Mouse (Mus musculus) limb, embryonic 13.5 days (tissue): ENCODE data around the gene Cntd1. TPM values are rescaled to one million over a fixed set of nuclear protein-coding genes. Genes with fewer than 3 reads are reported as not detected.
A peak's percentile ranks its signal among the peaks of the same experiment; 100 is the strongest.
"Not testable (repeated sequence)": the region's sequence is repeated elsewhere in the genome, so short reads cannot be mapped to it uniquely, and the experiment has no call there.

Source experiments
- ATAC-seq: fragments of 200-750 bp; cut with Nextera tagmentation; 2 replicates; pipeline ENCODE4 v1.8.0; 2017; ENCODE audit warnings: low read depth, moderate number of reproducible peaks, moderate TSS enrichment; ENCODE audit not compliant: low FRiP score
- H3K27ac ChIP-seq: fragments of 300-500 bp; sonication (generic); 2 replicates; pipeline ENCODE4 v1.5.1; 2015; ENCODE audit warnings: inconsistent platforms, mild to moderate bottlenecking, moderate library complexity
- H3K27me3 ChIP-seq: fragments of 300-500 bp; sonication (generic); 2 replicates; pipeline ENCODE4 v1.6.1; 2015; ENCODE audit warnings: mild to moderate bottlenecking, inconsistent platforms
- H3K36me3 ChIP-seq: fragments of 300-500 bp; sonication (generic); 2 replicates; pipeline ENCODE4 v1.6.1; 2015; ENCODE audit warnings: inconsistent platforms, mild to moderate bottlenecking, moderate library complexity
- H3K4me1 ChIP-seq: fragments of 300-500 bp; sonication (generic); 2 replicates; pipeline ENCODE4 v1.6.1; 2015; ENCODE audit warnings: inconsistent platforms
- H3K4me2 ChIP-seq: fragments of 300-500 bp; sonication (generic); replicated peaks from 2 replicates; pipeline ENCODE4 v1.6.1; 2015; ENCODE audit warnings: inconsistent platforms, mild to moderate bottlenecking, moderate library complexity
- H3K4me3 ChIP-seq: fragments of 300-500 bp; sonication (generic); 2 replicates; pipeline ENCODE4 v1.5.1; 2015; ENCODE audit warnings: moderate library complexity, mild to moderate bottlenecking, inconsistent platforms
- H3K9ac ChIP-seq: fragments of 300-500 bp; sonication (generic); 2 replicates; pipeline ENCODE4 v1.6.1; 2015; ENCODE audit warnings: mild to moderate bottlenecking, inconsistent platforms
- H3K9me3 ChIP-seq: fragments of 300-500 bp; sonication (generic); 2 replicates; pipeline ENCODE4 v1.6.1; 2016; ENCODE audit warnings: inconsistent platforms
- WGBS: fragments of 180-500 bp; shearing (Covaris S2); methylation state at CpG from one replicate; pipeline ENCODE4 v1.1.7; 2015; 5-methylcytosine and 5-hydroxymethylcytosine counted together
- polyA plus RNA-seq: library from polyadenylated mRNA; unstranded; fragments of >200 nt; fragmentation: Nextera tagmentation; extraction: Ambion mirVana; gene quantifications from 2 replicates; pipeline ENCODE4 v1.2.1, GENCODE M21; 2015

The Cntd1 gene
- polyA plus RNA-seq, 1 experiment from 2014 or later: 1.9 TPM

GRCm38 (mm10) chr11:101302004-101302798 lies 23.4 kb downstream of the Cntd1 start, which contains the start of gene Becn1:
Gene Becn1 (minus strand): TSS chr11:101302286.
- no peaks in the 10 kb centered on the region for H3K9me3 ChIP-seq
- WGBS: 5% methylated on average over 39 of the region's 39 CpGs
- peak within 1 kb of the TSS; percentile 93 for H3K9ac ChIP-seq
- H3K4me2 ChIP-seq: peak within 1 kb of the TSS; percentile 99
- peak within 1 kb of the TSS; percentile 93 for H3K4me3 ChIP-seq
- peaks cover 15% of the 10 kb centered on the region for H3K36me3 ChIP-seq
- peak; percentile 94 for ATAC-seq
- peaks cover 16% of the 10 kb centered on the region for H3K4me1 ChIP-seq
- H3K27me3 ChIP-seq: no peaks in the 10 kb centered on the region
- peak within 1 kb of the TSS; percentile 44; the same call in 1 of the 2 replicates for H3K27ac ChIP-seq

DNA sequence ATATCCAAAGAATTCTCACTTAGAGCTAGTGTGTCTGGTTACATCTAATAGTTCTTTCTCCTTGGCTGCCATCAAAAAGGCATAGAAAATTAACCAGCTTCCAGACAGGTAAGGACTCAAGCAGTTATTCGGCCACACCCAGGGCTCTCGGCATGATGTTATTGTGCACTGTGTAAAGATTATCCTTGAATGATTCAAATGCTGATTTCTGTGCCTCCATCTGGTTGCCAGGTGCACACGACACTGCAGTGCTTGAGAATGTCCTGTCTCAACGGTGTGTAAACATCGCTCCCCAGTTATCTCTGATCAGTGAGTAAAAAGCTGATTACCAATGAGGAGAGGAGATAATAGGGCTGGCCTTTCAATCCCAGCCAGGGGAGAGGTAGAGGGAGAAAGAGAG lies 28.9 kb downstream of the Cntd1 start:
- ATAC-seq: no peak
- Histone ChIP-seq H3K27me3 (0 out of 2 replicates have a peak, but pooled peaks cover 5% of the 10 kb centered on the region), H3K4me1 (no peaks in the 10 kb centered on the region), H3K27ac (no peak overlapping the region), H3K9me3 (no peaks in the 10 kb centered on the region), H3K4me2 (no peak overlapping the region), H3K4me3 (no peak overlapping the region), H3K9ac (no peak overlapping the region), H3K36me3 (no peaks in the 10 kb centered on the region)
- 35% methylated on average over 5 of the region's 5 CpGs for WGBS

DNA sequence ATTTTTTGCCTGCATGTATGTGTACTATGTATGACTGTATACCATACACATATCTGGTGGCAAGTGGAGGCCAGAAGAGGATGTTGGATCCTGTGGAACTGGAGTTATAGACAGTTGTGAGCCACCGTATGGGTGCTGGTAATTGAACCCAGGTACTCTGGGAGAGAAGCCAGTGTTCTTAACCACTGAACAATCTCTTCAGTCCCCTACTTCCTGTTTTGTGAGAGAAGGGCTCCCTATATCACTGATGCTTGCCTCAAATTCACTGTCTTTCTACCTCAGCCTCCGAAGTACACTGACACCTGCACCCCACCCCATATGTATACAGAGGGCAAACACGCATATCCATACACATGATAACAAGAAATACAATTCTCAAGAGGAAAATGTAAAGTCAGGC lies 32.3 kb downstream of the Cntd1 start:
- H3K9me3 ChIP-seq: no peaks in the 10 kb centered on the region

DNA sequence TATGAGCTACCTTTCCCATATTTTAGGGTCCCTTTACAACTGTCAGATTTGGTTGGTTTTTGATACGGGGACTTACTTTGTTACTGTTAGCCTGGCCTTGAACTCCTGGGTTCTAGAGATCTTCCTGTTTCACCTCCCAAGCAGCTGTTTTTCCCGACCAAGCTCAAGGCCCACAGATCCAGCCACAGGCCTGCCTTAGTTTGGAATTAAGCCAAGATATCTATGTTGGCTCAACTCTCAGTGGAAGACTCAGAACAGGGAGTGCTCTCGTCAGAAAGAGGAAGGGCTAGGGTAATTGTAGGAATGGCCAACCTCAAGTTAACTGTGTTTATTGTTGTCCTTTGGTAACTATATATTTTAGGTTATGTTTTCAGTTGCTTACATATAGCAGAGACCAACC lies 33.3 kb downstream of the Cntd1 start:
- no peaks in the 10 kb centered on the region for H3K9me3 ChIP-seq
- peaks cover 6% of the 10 kb centered on the region for H3K4me1 ChIP-seq
- ATAC-seq: no peak
- 0 out of 2 replicates have a peak, but pooled peaks cover 5% of the 10 kb centered on the region for H3K27me3 ChIP-seq
- H3K9ac ChIP-seq: no peak overlapping the region
- H3K36me3 ChIP-seq: no peaks in the 10 kb centered on the region
- 68% methylated on average over 3 of the region's 3 CpGs for WGBS
- H3K27ac ChIP-seq: no peak overlapping the region
- H3K4me3 ChIP-seq: no peak overlapping the region
- H3K4me2 ChIP-seq: no peak overlapping the region

More for the DNA sequence above, 32.3 kb downstream of the Cntd1 start:
- Histone ChIP-seq H3K36me3 (no peaks in the 10 kb centered on the region), H3K27me3 (0 out of 2 replicates have a peak, but pooled peaks cover 5% of the 10 kb centered on the region), H3K4me2 (no peak overlapping the region), H3K27ac (no peak overlapping the region), H3K4me3 (no peak overlapping the region), H3K4me1 (no peaks in the 10 kb centered on the region), H3K9ac (no peak overlapping the region)
- ATAC-seq: no peak
- 84% methylated on average over 3 of the region's 3 CpGs for WGBS

DNA sequence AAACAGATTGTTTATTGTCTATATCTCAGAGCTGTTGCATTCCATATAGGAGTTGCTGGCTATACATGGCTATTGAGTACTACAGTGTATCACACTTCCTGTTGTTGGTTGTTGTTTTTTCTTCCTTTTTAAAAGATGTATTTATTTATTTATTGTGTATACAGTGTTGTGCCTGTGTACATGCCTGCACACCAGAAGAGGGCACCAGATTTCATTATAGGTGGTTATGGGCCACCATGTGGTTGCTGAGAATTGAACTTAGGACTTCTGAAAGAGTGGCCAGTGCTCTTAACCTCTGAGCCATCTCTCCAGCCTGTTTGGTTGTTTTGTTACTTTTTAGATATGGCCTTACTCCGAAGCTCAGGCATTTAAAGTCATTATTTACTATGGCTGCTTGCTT lies 35.8 kb downstream of the Cntd1 start:
- no peak overlapping the region for H3K4me3 ChIP-seq
- H3K4me2 ChIP-seq: no peak overlapping the region
- no peak overlapping the region for H3K27ac ChIP-seq
- 0 out of 2 replicates have a peak, but pooled peaks cover 1% of the 10 kb centered on the region for H3K27me3 ChIP-seq
- 87% methylated on average over 1 of the region's 1 CpGs for WGBS
- peaks cover 17% of the 10 kb centered on the region for H3K4me1 ChIP-seq
- no peaks in the 10 kb centered on the region for H3K9me3 ChIP-seq
- peaks cover 18% of the 10 kb centered on the region for H3K36me3 ChIP-seq
- no peak overlapping the region for H3K9ac ChIP-seq
- ATAC-seq: no peak

DNA sequence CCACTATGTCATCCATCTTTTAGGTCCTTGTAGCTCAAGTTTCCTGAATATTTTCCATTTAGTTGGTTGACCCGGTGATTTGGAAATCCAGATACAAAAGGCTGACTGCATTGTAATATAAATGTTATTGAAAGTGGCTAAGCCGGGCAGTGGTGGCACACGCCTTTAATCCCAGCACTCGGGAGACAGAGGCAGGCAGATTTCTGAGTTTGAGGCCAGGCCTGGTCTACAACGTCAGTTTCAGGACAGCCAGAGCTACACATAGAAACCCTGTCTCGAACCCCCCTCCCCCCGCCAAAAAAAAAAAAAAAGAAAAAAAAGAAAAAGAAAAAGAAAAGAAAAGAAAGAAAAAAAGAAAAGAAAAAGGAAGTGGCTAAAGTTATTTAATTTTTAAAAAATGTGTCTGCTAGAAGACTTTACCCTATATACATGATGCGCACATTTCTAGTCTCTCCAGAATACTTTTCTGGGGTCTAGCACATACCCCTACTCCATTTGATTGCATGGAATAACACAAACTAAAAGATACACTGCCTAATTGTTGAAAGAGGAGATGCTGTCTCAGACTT lies 36.4 kb downstream of the Cntd1 start:
- ATAC-seq: peak; percentile 5; the same call in 1 of the 2 replicates
- H3K27ac ChIP-seq: 0 out of 2 replicates have a peak overlapping the region, but pooled peaks have one; percentile 39
- WGBS: 83% methylated on average over 8 of the region's 8 CpGs
- H3K36me3 ChIP-seq: peaks cover 24% of the 10 kb centered on the region
- peak overlapping the region; percentile 94 for H3K9ac ChIP-seq
- no peaks in the 10 kb centered on the region for H3K9me3 ChIP-seq
- peak overlapping the region; percentile 98 for H3K4me2 ChIP-seq
- H3K27me3 ChIP-seq: no peaks in the 10 kb centered on the region
- peak overlapping the region; percentile 98 for H3K4me3 ChIP-seq
- peaks cover 17% of the 10 kb centered on the region for H3K4me1 ChIP-seq

DNA sequence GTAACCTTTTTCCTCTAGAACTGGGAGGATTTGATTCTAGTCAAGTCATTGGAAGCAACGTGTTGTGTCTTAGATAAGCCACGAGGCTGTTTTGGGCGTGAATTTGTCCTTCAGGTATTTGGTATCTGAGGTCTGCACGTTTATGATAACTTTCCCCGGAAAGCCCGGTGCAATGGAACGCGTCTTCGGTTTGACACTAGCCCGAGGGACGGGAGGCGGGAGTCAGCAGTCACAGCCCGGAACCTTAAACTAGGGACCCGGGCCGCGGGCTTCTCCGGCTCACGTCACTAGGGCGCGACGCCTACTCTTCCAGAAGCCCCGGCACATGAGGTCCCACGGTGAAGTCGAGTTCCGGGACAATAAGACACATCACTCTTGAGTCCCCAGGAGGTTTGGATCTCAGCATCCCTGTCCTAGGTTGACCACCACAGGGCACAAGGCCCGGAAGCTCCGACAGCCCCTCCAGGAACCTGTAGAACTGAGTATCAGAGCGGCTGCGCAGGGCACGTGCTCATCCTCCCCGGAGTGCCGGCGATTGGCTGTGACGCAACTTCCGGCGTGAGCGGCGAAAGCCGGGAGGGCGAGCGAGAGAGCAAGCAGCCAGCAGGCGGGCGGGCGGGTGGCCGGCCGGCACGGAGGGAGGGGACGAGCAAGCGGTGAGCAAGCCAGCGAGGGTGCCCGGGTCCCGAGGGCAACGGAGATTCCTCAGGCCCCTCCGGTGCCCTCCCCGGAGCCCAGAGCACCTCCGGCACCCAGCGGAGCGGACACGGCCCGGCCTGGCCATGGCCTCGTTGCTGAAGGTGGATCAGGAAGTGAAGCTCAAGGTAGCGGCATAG lies 37.1 kb downstream of the Cntd1 start, which contains the start of gene Psme3:
TSS of gene Psme3 (plus strand) at position 549 of the 836 bp plus-strand sequence.
- Histone ChIP-seq H3K27ac (peak within 1 kb of the TSS; percentile 63; the same call in 1 of the 2 replicates), H3K4me3 (peak within 1 kb of the TSS; percentile 98), H3K27me3 (no peaks in the 10 kb centered on the region), H3K4me1 (peaks cover 17% of the 10 kb centered on the region), H3K9me3 (no peaks in the 10 kb centered on the region), H3K9ac (peak within 1 kb of the TSS; percentile 94), H3K4me2 (peak within 1 kb of the TSS; percentile 98), H3K36me3 (peaks cover 31% of the 10 kb centered on the region)
- under 1% methylated on average over 61 of the region's 62 CpGs for WGBS
- ATAC-seq: peak; percentile 92

GRCm38 (mm10) chr11:101316501-101316917 lies 37.7 kb downstream of the Cntd1 start:
- WGBS: under 1% methylated on average over 17 of the region's 17 CpGs
- Histone ChIP-seq H3K27me3 (no peaks in the 10 kb centered on the region), H3K9me3 (no peaks in the 10 kb centered on the region), H3K27ac (peak overlapping the region; percentile 63; the same call in 1 of the 2 replicates), H3K9ac (peak overlapping the region; percentile 94), H3K4me3 (peak overlapping the region; percentile 98), H3K36me3 (peaks cover 37% of the 10 kb centered on the region), H3K4me1 (peaks cover 17% of the 10 kb centered on the region), H3K4me2 (peak overlapping the region; percentile 98)
- peak; percentile 41 for ATAC-seq

GRCm38 (mm10) chr11:101323609-101324008 lies 44.8 kb downstream of the Cntd1 start:
- H3K27ac ChIP-seq: no peak overlapping the region
- H3K9ac ChIP-seq: no peak overlapping the region
- H3K4me2 ChIP-seq: no peak overlapping the region
- peak; percentile 55; the same call in 1 of the 2 replicates for ATAC-seq
- H3K36me3 ChIP-seq: peaks cover 77% of the 10 kb centered on the region
- H3K4me3 ChIP-seq: no peak overlapping the region
- no peaks in the 10 kb centered on the region for H3K27me3 ChIP-seq
- no peaks in the 10 kb centered on the region for H3K9me3 ChIP-seq
- WGBS: 16% methylated on average over 4 of the region's 4 CpGs
- H3K4me1 ChIP-seq: no peaks in the 10 kb centered on the region

DNA sequence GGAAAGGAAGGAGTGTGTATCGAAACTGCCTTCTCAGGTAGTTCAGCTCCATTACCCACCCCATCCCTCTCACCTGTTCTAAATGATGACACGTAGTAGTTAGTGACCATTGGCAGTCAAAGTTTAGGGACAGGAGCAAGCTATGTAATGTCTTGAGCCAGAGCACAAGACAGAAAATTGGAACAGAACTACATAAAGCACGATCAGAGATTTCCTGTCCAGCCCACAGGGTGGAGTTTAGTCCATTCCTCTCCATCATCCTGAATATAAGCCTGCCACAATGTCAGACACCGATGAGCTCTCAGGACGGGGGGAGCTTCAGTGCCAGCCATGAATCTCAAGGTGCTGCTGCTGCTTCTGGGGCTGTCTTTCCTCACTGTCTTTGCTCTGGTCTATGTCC lies 46.0 kb downstream of the Cntd1 start, which contains the start of gene Aoc2:
TSS of gene Aoc2 (plus strand) at position 301 of the 400 bp plus-strand sequence.
- ATAC-seq: no peak
- Histone ChIP-seq H3K27me3 (no peaks in the 10 kb centered on the region), H3K27ac (no peak within 1 kb of the TSS), H3K9me3 (no peaks in the 10 kb centered on the region), H3K4me3 (no peak within 1 kb of the TSS), H3K4me1 (no peaks in the 10 kb centered on the region), H3K9ac (no peak within 1 kb of the TSS), H3K36me3 (peaks cover 67% of the 10 kb centered on the region), H3K4me2 (no peak within 1 kb of the TSS)
- WGBS: 88% methylated on average over 5 of the region's 5 CpGs

DNA sequence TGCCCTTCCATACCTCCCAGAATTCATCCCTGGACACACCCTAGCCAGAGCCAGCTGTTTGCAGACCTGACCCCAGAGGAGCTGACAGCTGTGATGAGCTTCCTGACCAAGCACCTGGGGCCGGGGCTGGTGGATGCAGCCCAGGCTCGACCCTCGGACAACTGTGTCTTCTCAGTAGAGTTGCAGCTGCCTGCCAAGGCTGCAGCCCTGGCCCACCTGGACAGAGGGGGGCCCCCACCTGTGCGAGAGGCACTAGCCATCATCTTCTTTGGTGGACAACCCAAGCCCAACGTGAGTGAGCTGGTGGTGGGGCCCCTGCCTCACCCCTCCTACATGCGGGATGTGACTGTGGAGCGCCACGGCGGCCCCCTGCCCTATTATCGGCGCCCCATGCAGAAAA lies 46.4 kb downstream of the Cntd1 start:
- not testable (repeated sequence) for H3K27ac ChIP-seq, H3K4me3 ChIP-seq, H3K4me1 ChIP-seq, H3K27me3 ChIP-seq, H3K9ac ChIP-seq, H3K9me3 ChIP-seq, ATAC-seq, H3K4me2 ChIP-seq
- H3K36me3 ChIP-seq: peaks cover 62% of the 10 kb centered on the region
- 93% methylated on average over 11 of the region's 11 CpGs for WGBS
